Mouse (Mus musculus): ENCODE data around the gene Olfr316.

Gene Olfr316

GRCm38 (mm10) chr11:58804393-58804792 is 51.9 kb downstream of the Olfr316 start:
- DNase-seq (ENCODE audit: low spot score): no peak

Measured in retina, embryonic 14.5 days (tissue).